Mouse (Mus musculus) neural tube, embryonic 13.5 days (tissue): Measurements from ENCODE around the gene Retnlg. TPM values are rescaled to one million over a fixed set of nuclear protein-coding genes. Genes with fewer than 3 reads are reported as not detected.
"Not testable (repeated sequence)": the region's sequence is repeated elsewhere in the genome, so short reads cannot be mapped to it uniquely, and the experiment has no call there.

Source experiments
- ATAC-seq: fragments of 200-750 bp; cut with Nextera tagmentation; 2 replicates; pipeline ENCODE4 v1.8.0; 2017; ENCODE audit warnings: low read depth, mild to moderate bottlenecking, moderate TSS enrichment, moderate library complexity
- H3K27ac ChIP-seq: fragments of 300-500 bp; sonication (generic); replicated peaks from 2 replicates; pipeline ENCODE4 v1.5.1; 2015; ENCODE audit warnings: moderate library complexity, mild to moderate bottlenecking, inconsistent platforms
- H3K27me3 ChIP-seq: fragments of 300-500 bp; sonication (generic); 2 replicates; pipeline ENCODE4 v1.6.1; 2015; ENCODE audit warnings: mild to moderate bottlenecking, inconsistent platforms
- H3K36me3 ChIP-seq: fragments of 300-500 bp; sonication (generic); 2 replicates; pipeline ENCODE4 v1.6.1; 2015; ENCODE audit warnings: mild to moderate bottlenecking, inconsistent platforms
- H3K4me1 ChIP-seq: fragments of 300-500 bp; sonication (generic); replicated peaks from 2 replicates; pipeline ENCODE4 v1.6.1; 2015; ENCODE audit warnings: inconsistent platforms
- H3K4me2 ChIP-seq: fragments of 300-500 bp; sonication (generic); 2 replicates; pipeline ENCODE4 v1.6.1; 2015; ENCODE audit warnings: inconsistent platforms, mild to moderate bottlenecking, moderate library complexity
- H3K4me3 ChIP-seq: fragments of 300-500 bp; sonication (generic); 2 replicates; pipeline ENCODE4 v1.5.1; 2015; ENCODE audit warnings: mild to moderate bottlenecking, inconsistent platforms
- H3K9ac ChIP-seq: fragments of 300-500 bp; sonication (generic); 2 replicates; pipeline ENCODE4 v1.6.1; 2015; ENCODE audit warnings: moderate library complexity, mild to moderate bottlenecking, inconsistent platforms
- H3K9me3 ChIP-seq: fragments of 300-500 bp; sonication (generic); 2 replicates; pipeline ENCODE4 v1.6.1; 2016; ENCODE audit warnings: inconsistent platforms
- WGBS: fragments of 180-500 bp; shearing (Covaris S2); methylation state at CpG from one replicate; pipeline ENCODE4 v1.1.7; 2015; 5-methylcytosine and 5-hydroxymethylcytosine counted together
- polyA plus RNA-seq: library from polyadenylated mRNA; unstranded; fragments of >200 nt; fragmentation: Nextera tagmentation; extraction: Ambion mirVana; gene quantifications from 2 replicates; pipeline ENCODE4 v1.2.1, GENCODE M21; 2015

The Retnlg gene
- polyA plus RNA-seq: 0.47 TPM in 1 of 2 replicates, not detected in the other

DNA sequence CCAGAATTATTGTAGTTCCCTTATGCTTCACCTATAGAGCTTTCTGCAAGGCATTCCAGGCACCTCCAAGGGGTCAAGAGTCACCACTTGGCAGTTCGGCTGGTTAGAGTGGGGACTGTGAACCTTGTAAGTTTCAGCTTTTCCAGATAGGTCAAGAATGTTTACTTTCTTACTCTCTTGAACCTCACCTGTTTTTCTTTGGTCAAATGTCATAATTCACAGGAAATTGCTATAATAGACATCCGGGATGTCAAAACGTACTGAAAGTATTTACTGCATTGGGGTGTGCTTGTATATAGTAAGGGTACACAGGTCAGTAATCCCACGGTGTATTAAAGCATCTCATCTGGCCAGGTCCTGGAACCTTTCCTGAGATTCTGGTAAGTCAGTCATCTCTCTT lies at the start of gene Retnlg:
Gene Retnlg (plus strand): TSS at position 301 of the 400 bp plus-strand sequence.
- ATAC-seq: no peak
- WGBS: 86% methylated on average over 4 of the region's 4 CpGs
- no peak within 1 kb of the TSS for H3K27ac ChIP-seq

DNA sequence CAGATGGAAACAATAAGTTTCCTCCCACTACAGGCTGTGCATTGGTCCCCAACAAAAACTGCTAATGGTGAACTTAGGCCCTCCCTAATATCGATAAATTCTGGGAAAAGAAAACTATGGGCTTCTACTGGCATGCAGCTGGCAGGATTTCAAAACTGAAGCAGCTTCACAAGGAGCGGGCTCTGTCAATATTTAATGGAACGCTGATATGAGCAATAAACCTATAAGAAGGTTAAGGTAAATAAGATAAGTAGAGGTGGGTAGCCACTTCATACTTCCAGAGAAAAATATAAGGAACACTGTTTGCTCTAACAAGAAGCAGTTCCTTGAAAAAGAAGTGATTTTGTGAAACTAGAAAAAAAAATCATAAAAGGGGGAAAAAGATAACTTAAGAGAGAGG lies 45.9 kb upstream of the Retnlg start:
- Histone ChIP-seq H3K4me2 (no peak overlapping the region), H3K36me3 (no peaks in the 10 kb centered on the region), H3K9me3 (no peaks in the 10 kb centered on the region), H3K4me3 (no peak overlapping the region), H3K9ac (no peak overlapping the region), H3K4me1 (no peaks in the 10 kb centered on the region), H3K27me3 (no peaks in the 10 kb centered on the region), H3K27ac (no peak overlapping the region)
- 85% methylated on average over 3 of the region's 3 CpGs for WGBS
- ATAC-seq: no peak

More for the DNA sequence above, at the start of gene Retnlg:
- no peaks in the 10 kb centered on the region for H3K9me3 ChIP-seq
- H3K27me3 ChIP-seq: no peaks in the 10 kb centered on the region
- H3K4me2 ChIP-seq: no peak within 1 kb of the TSS
- H3K4me3 ChIP-seq: no peak within 1 kb of the TSS
- no peaks in the 10 kb centered on the region for H3K4me1 ChIP-seq
- H3K36me3 ChIP-seq: no peaks in the 10 kb centered on the region
- H3K9ac ChIP-seq: no peak within 1 kb of the TSS

DNA sequence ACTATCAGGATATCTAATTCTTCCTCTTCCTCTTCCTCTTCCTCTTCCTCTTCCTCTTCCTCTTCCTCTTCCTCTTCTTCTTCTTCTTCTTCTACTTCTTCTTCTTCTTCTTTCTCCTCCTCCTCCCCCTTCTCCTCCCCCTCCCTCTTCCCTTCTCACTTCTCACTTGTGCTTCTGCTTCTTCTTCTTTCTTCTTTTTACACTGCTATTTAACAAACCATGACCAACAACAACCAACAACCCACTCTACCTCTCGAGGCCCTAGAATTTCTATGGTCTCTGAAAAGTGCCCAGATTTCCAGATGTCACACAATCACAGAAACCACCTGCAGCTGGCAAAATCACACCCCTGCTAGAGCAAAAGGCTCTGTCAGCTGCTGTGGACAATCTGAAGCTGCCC lies 44.8 kb upstream of the Retnlg start:
- H3K27me3 ChIP-seq: no peaks in the 10 kb centered on the region
- H3K9ac ChIP-seq: no peak overlapping the region
- H3K36me3 ChIP-seq: no peaks in the 10 kb centered on the region
- no peaks in the 10 kb centered on the region for H3K4me1 ChIP-seq
- no peak for ATAC-seq
- no peak overlapping the region for H3K4me3 ChIP-seq
- no peak overlapping the region for H3K4me2 ChIP-seq
- WGBS: 43% methylated on average over 1 of the region's 1 CpGs
- H3K9me3 ChIP-seq: no peaks in the 10 kb centered on the region
- H3K27ac ChIP-seq: no peak overlapping the region

DNA sequence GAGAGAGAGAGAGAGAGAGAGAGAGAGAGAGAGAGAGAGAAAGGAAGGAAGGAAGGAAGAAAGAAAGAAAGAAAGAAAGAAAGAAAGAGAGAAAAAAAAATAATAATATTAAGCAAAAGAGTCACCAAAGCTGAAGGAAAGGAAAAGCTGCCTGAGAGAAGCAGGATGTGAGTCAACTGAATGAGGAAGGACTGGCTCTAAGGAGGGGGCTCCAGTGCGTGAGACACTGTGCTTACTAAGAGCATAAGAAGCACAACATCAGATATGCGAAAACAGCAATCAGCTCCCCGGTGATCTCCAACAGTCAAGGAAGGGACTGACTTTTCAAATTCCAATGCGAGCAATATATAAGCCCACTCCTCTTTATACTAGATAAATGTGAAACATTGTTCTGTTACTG lies 43.4 kb upstream of the Retnlg start:
- H3K9me3 ChIP-seq: no peaks in the 10 kb centered on the region
- H3K4me3 ChIP-seq: no peak overlapping the region
- no peaks in the 10 kb centered on the region for H3K27me3 ChIP-seq
- no peak overlapping the region for H3K9ac ChIP-seq
- no peak for ATAC-seq
- 85% methylated on average over 4 of the region's 4 CpGs for WGBS
- no peak overlapping the region for H3K4me2 ChIP-seq
- no peak overlapping the region for H3K27ac ChIP-seq
- no peaks in the 10 kb centered on the region for H3K4me1 ChIP-seq
- no peaks in the 10 kb centered on the region for H3K36me3 ChIP-seq

DNA sequence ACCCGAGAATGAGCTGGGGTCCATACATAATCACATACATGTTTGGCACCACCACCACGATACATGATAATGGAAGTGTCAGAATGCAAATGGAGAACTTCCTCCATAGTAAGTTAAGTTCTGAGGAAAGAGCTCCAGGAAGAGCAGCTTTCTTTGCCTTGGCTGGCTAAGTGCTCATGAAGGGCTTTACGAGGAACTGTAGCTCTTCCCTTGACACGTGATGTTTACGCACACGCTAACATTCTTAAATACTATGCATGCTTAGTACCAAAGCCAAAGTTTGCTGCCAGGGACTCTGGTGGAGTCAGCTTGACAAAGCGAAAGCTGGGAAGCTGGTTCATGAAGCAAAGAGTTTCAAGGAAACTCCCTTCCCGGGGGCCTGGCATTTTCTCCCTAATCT lies 40.4 kb upstream of the Retnlg start:
- ATAC-seq: no peak
- no peaks in the 10 kb centered on the region for H3K4me1 ChIP-seq
- no peaks in the 10 kb centered on the region; the same call in 1 of the 2 replicates for H3K9me3 ChIP-seq
- no peak overlapping the region for H3K27ac ChIP-seq
- no peak overlapping the region for H3K9ac ChIP-seq
- H3K4me3 ChIP-seq: no peak overlapping the region
- no peaks in the 10 kb centered on the region for H3K36me3 ChIP-seq
- 90% methylated on average over 8 of the region's 8 CpGs for WGBS
- H3K4me2 ChIP-seq: no peak overlapping the region
- no peaks in the 10 kb centered on the region for H3K27me3 ChIP-seq

DNA sequence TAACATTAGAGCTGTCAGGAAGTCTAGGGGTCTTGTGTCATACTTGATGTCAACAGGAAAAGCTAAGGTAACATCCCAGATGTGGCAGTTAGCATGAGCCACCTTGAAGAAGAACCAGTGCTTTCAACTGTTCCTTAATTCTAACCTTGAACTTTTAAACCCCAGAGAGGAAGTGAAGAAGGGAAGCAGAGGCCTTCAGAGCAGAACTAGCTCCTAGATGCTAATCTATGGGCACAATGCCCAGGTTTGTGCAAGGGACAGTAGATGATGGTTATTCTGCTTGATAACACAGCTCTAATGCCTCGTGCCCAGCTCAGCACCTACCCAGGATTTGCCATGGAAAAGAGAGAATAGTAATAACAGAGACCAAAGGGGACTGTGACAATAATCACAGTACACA lies 38.8 kb upstream of the Retnlg start:
- not testable (repeated sequence) for ATAC-seq, H3K27me3 ChIP-seq, H3K4me1 ChIP-seq, H3K9ac ChIP-seq, H3K4me2 ChIP-seq, H3K9me3 ChIP-seq, H3K4me3 ChIP-seq, H3K27ac ChIP-seq, H3K36me3 ChIP-seq
- 71% methylated on average over 1 of the region's 1 CpGs for WGBS

DNA sequence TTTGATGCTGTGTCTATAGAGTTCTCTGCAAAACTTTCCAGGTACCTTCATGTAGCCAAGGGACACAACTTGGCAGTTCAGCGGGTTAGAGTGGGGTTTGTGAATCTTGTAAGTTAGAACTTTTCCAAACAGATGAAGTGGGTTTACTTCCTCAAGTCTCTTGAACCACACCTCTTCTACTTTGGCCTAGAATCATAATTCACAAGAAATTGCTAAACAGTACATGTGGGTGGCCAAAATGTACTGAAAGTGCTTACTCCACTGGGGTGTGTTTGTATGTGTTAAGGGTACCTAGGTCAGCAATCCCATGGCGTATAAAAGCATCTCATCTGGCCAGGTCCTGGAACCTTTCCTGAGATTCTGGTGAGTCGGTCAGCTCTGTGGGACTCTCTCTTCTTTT lies 30.2 kb upstream of the Retnlg start, which contains the start of gene Retnla:
Gene Retnla (plus strand): TSS at position 286 of the 400 bp plus-strand sequence.
- no peaks in the 10 kb centered on the region for H3K36me3 ChIP-seq
- 87% methylated on average over 3 of the region's 3 CpGs for WGBS
- ATAC-seq: no peak
- H3K9me3 ChIP-seq: no peaks in the 10 kb centered on the region
- H3K27ac ChIP-seq: no peak within 1 kb of the TSS
- H3K27me3 ChIP-seq: no peaks in the 10 kb centered on the region
- no peak within 1 kb of the TSS for H3K4me2 ChIP-seq
- H3K4me1 ChIP-seq: no peaks in the 10 kb centered on the region
- no peak within 1 kb of the TSS for H3K4me3 ChIP-seq
- no peak within 1 kb of the TSS for H3K9ac ChIP-seq

DNA sequence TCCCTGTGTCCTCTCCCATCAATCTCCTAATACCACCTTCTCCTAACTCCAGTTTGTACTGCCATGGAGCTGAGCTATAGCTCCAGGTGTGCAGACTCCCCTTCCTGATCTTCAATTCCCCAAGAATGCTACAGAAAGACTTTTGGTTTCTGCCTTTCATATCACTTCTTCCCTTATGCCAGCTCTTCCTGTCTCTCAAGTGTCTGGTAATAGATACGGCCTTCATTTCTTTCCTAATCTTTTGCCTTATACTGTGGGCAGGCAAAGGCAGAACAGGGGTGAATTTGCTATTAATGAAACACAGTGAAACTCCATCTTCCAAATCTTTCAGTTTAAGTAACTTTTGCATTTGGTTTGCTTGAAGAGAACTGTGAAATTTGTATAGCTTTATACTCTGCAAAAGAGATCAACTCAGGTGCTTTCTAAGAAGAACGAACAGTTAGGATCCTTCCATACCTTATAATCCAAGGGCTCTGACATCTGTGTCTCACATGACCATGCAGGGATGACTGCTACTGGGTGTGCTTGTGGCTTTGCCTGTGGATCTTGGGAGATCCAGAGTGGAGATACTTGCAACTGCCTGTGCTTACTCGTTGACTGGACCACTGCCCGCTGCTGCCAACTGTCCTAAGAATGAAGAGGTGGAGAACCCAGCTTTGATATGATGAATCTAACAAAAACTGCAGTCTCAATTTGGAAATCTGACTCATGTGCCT lies 28.6 kb upstream of the Retnlg start:
- 94% methylated on average over 4 of the region's 4 CpGs for WGBS
- H3K27me3 ChIP-seq: no peaks in the 10 kb centered on the region
- no peak for ATAC-seq
- no peaks in the 10 kb centered on the region for H3K9me3 ChIP-seq
- no peak overlapping the region for H3K27ac ChIP-seq
- no peak overlapping the region for H3K4me3 ChIP-seq
- H3K36me3 ChIP-seq: no peaks in the 10 kb centered on the region
- H3K4me1 ChIP-seq: no peaks in the 10 kb centered on the region
- no peak overlapping the region for H3K9ac ChIP-seq
- no peak overlapping the region for H3K4me2 ChIP-seq

DNA sequence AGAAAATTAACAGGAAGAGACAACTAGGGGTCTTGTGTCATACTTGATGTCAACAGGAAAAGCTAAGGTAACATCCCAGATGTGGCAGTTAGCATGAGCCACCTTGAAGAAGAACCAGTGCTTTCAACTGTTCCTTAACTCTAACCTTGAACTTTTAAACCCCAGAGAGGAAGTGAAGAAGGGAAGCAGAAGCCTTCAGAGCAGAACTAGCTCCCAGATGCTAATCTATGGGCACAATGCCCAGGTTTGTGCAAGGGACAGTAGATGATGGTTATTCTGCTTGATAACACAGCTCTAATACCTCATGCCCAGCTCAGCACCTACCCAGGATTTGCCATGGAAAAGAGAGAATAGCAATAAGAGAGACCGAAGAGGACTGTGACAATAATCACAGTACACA lies 7.4 kb upstream of the Retnlg start:
- H3K4me2 ChIP-seq, H3K36me3 ChIP-seq, H3K27me3 ChIP-seq, H3K27ac ChIP-seq, ATAC-seq, H3K9me3 ChIP-seq, H3K4me3 ChIP-seq, H3K9ac ChIP-seq, H3K4me1 ChIP-seq: not testable (repeated sequence)
- WGBS: 87% methylated on average over 1 of the region's 1 CpGs

DNA sequence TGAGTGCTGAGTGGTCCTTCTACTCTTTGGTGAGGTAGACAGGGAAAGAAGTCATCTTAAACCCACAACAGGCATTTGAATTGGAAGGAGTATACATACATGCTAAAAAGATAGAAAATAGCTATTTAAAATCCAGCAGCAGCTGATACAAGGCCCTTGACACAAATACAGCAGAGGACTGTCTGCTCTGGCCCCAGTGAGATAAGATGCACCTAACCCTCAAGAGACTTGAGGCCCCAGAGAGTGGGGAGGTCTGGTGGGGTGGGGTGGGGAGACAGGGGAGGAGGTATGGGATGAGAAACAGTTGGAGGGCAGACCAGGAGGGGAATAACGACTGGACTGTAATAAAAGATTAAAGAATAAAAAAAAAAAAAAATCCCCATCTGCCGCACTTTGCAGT lies 4.7 kb upstream of the Retnlg start:
- WGBS: 63% methylated on average over 2 of the region's 2 CpGs
- no peak for ATAC-seq
- H3K4me1 ChIP-seq: no peaks in the 10 kb centered on the region

DNA sequence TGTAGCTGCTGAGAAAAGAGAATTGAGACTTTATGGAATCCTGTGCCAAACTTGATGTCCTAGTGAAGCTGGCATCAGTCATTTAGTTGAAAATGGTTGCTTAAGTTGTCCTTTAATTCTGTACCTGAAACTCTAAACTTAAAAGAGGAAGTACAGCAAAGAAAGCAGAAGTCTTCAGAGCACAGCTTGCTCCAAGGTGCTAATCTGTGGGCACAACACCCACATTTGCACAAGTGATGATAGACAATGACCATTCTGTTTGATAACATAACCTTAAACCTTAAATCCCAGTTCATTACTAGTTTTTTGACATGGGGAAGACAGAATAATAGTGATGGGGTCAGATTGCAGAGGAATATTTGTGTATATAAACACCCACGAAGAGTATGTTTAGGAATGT lies 3.8 kb upstream of the Retnlg start:
- no peak overlapping the region for H3K4me3 ChIP-seq
- no peaks in the 10 kb centered on the region for H3K4me1 ChIP-seq
- H3K36me3 ChIP-seq: no peaks in the 10 kb centered on the region
- no peak overlapping the region for H3K9ac ChIP-seq
- ATAC-seq: no peak
- no peak overlapping the region for H3K4me2 ChIP-seq
- H3K27ac ChIP-seq: no peak overlapping the region
- 89% methylated on average over 1 of the region's 1 CpGs for WGBS
- no peaks in the 10 kb centered on the region for H3K27me3 ChIP-seq
- H3K9me3 ChIP-seq: no peaks in the 10 kb centered on the region

More for the DNA sequence above, 4.7 kb upstream of the Retnlg start:
- no peaks in the 10 kb centered on the region for H3K27me3 ChIP-seq
- H3K4me2 ChIP-seq: no peak overlapping the region
- no peaks in the 10 kb centered on the region for H3K9me3 ChIP-seq
- H3K36me3 ChIP-seq: no peaks in the 10 kb centered on the region
- H3K27ac ChIP-seq: no peak overlapping the region
- H3K4me3 ChIP-seq: no peak overlapping the region
- no peak overlapping the region for H3K9ac ChIP-seq

DNA sequence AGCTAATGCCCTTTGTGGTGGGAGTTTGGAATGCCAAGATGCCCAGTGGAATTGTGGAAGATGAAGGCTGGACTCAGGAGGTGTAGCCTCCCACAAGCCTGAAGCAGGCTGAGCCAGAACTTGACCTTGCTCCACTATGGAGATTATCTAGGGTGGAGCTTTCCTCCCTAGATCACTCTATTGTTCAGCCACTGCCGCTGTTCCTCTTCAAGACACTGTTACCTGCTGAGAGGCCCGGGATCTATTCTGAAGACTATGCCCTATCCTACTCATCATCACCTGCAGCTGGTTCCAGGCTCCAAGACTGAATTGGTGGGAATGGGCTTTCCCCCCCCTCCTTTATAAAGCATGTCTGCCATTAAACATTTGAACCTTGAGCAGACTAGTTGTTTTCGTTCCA lies 2.8 kb upstream of the Retnlg start:
- no peak for ATAC-seq
- no peaks in the 10 kb centered on the region for H3K36me3 ChIP-seq
- H3K4me1 ChIP-seq: no peaks in the 10 kb centered on the region
- H3K4me2 ChIP-seq: no peak overlapping the region
- no peak overlapping the region for H3K4me3 ChIP-seq
- H3K27ac ChIP-seq: no peak overlapping the region
- no peaks in the 10 kb centered on the region for H3K27me3 ChIP-seq
- 72% methylated on average over 3 of the region's 3 CpGs for WGBS
- H3K9me3 ChIP-seq: no peaks in the 10 kb centered on the region
- no peak overlapping the region for H3K9ac ChIP-seq

DNA sequence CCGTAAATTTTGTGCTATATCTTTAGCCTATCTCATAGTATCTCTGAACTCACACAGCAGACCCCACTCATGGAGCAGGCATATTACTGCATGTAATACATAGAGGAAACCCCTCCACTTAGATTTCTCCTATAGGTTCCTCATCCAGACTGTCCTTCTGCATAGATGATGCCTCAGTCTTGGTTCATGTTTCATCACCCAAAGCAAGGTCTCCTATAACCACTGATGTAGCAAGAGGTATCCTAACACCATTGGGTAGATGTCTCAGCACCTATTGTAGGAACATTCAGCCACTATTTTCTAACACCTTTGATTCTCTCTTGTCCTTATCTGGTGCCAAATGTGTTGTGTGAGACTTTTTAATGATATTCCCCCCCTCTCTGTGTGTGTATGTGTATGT lies 667 bp upstream of the Retnlg start:
- Histone ChIP-seq H3K27ac (no peak overlapping the region), H3K4me1 (no peaks in the 10 kb centered on the region), H3K9me3 (no peaks in the 10 kb centered on the region), H3K36me3 (no peaks in the 10 kb centered on the region), H3K9ac (no peak overlapping the region), H3K4me2 (no peak overlapping the region), H3K27me3 (no peaks in the 10 kb centered on the region), H3K4me3 (no peak overlapping the region)
- WGBS: 98% methylated on average over 1 of the region's 1 CpGs
- ATAC-seq: no peak
